Mouse (Mus musculus) C2C12 (cell line): ENCODE measurements at regions not wholly inside any gene's neighbourhood (a gene's known extent, or its start where the extent isn't known, plus 50 kb on each side); places are given as distances from the start of the nearest gene placed in this dataset.

ENCODE experiments used
- CTCF ChIP-seq: IDR thresholded peaks from one replicate; pipeline ENCODE4 v1.5.1; 2011; ENCODE audit not compliant: control insufficient read depth, insufficient read depth, insufficient read length
- MYOD1 ChIP-seq: IDR thresholded peaks from one replicate; pipeline ENCODE4 v1.6.1; 2011; ENCODE audit warnings: low read depth; ENCODE audit not compliant: control insufficient read depth, insufficient read length

DNA sequence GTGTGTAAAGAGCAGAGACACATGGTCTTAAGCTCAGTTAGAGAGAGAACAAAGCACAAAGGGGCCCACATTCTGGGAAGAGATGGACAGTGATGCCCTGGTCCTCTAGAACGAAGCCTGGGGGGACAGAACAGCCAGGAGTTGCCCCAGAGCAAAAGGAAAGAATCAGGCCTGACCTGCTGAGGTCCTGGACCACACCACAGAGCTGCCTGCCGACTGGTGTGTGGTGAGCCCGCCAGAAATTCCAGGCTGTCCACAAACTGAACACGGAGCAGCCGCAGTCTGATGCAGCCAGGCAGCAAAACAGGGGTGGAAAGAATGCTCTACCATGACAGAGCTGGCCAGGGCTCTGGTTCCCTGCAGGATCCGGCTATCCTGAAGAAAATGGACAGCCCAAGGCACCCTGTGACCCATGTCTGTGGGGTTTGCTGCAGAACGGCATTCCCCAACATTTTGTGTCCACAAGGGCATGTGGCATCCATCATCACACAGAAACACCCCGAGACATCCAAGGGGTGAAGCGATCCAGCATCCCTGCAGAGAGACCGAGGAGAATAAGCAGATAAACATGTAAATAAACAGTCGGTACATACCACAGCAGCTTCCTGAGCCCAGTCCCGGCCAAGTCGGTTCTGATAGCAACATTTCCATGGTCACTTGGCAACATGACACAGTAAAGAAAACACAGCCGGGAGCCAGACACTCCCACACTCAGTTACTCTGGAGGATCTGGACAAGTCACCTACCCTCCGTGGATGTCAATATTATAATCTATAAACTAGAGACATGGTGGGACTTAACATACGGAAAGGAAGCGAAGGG is 65.3 kb upstream of the Pomp start:
- TF ChIP-seq MYOD1 (no peak), CTCF (no peak)
